Mouse (Mus musculus): ENCODE measurements around the gene Pfkfb4.

The Pfkfb4 gene

GRCm38 (mm10) chr9:108991428-108992084, at the start of gene Pfkfb4:
Pfkfb4 (plus strand) TSS chr9:108991778.
- DNase-seq, result peak; percentile 86

- no peak for DNase-seq
Observed at GRCm38 (mm10) chr9:108945111-108945510, 46.5 kb upstream of the Pfkfb4 start.

GRCm38 (mm10) chr9:108945608-108946007, 46.0 kb upstream of the Pfkfb4 start:
- DNase-seq, result no peak

- no peak for DNase-seq
Observed at GRCm38 (mm10) chr9:108949231-108949966, 42.2 kb upstream of the Pfkfb4 start.

- no peak for DNase-seq
Observed at GRCm38 (mm10) chr9:108949967-108950728, 41.4 kb upstream of the Pfkfb4 start.

GRCm38 (mm10) chr9:108953081-108953636, 38.4 kb upstream of the Pfkfb4 start, which contains the start of gene Col7a1:
Col7a1 (plus strand) TSS chr9:108953586.
- DNase-seq, result no peak

GRCm38 (mm10) chr9:108955241-108955640, 36.3 kb upstream of the Pfkfb4 start:
- no peak for DNase-seq

- no peak for DNase-seq
Observed at GRCm38 (mm10) chr9:108955846-108956245, 35.7 kb upstream of the Pfkfb4 start.

- no peak for DNase-seq
Observed at GRCm38 (mm10) chr9:108963577-108963976, 28.0 kb upstream of the Pfkfb4 start.

- DNase-seq, result no peak
Observed at GRCm38 (mm10) chr9:108964338-108964737, 27.2 kb upstream of the Pfkfb4 start.

- DNase-seq, result no peak
Observed at GRCm38 (mm10) chr9:108970623-108971022, 21.0 kb upstream of the Pfkfb4 start.

- no peak for DNase-seq
Observed at GRCm38 (mm10) chr9:108976483-108976882, 15.1 kb upstream of the Pfkfb4 start.

GRCm38 (mm10) chr9:108977966-108978365, 13.6 kb upstream of the Pfkfb4 start:
- no peak for DNase-seq

- DNase-seq, result no peak
Observed at GRCm38 (mm10) chr9:108982498-108982897, 9.1 kb upstream of the Pfkfb4 start.

- DNase-seq, result no peak
Observed at GRCm38 (mm10) chr9:108983209-108983608, 8.4 kb upstream of the Pfkfb4 start.

- DNase-seq, result no peak
Observed at GRCm38 (mm10) chr9:108985710-108986109, 5.9 kb upstream of the Pfkfb4 start, which contains the start of gene Ucn2. Ucn2 (plus strand) TSS chr9:108986010.

- no peak for DNase-seq
Observed at GRCm38 (mm10) chr9:108987704-108988350, 3.8 kb upstream of the Pfkfb4 start.

GRCm38 (mm10) chr9:108989802-108990461, 1.6 kb upstream of the Pfkfb4 start:
- no peak for DNase-seq

GRCm38 (mm10) chr9:108990462-108990820, 1.1 kb upstream of the Pfkfb4 start:
- no peak for DNase-seq

GRCm38 (mm10) chr9:108992085-108992469, 499 bp downstream of the Pfkfb4 start:
- no peak for DNase-seq

GRCm38 (mm10) chr9:108992620-108993361, 1.2 kb downstream of the Pfkfb4 start:
- no peak for DNase-seq

Data from right cerebral cortex, postnatal 25 days (tissue).